Mouse (Mus musculus) gastrocnemius, postnatal 25 days (tissue): Measurements from ENCODE around the gene 0610009B22Rik. TPM values are rescaled to one million over a fixed set of nuclear protein-coding genes. Genes with fewer than 3 reads are reported as not detected.

Experiments used
- DNase-seq: peaks from one replicate; pipeline ENCODE4 v3.0.0; 2022
- total RNA-seq, 2 experiments: library from RNA; stranded (reverse); gene quantifications; 1 replicate in 1 of 2; 2 replicates in 1 of 2; pipeline ENCODE4 v1.2.3; 2021

0610009B22Rik gene
- total RNA-seq, 2 experiments from 2014 or later, result 30.6 to 31.5 TPM

- DNase-seq, result no peak
Observed at GRCm38 (mm10) chr11:51661867-51662365, 26.8 kb downstream of the 0610009B22Rik start.

DNA sequence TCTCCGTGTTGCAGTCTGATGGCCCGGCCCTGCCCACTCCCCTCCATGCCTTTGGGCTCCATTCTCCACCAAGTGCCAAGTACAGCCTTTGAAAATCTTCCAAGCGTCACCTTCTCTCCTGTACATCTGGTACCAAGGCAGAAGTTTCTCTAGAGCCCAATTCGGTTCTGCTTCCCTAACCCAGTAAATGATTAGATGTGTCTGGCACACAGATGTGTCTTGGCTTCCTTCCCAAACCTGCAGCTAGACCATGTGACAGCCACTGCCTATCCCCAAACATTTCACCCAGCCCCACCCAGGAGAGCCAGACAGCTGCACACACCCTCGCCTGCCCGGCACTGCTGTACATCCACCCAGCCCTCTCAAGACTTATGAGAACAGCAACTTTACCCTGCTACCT lies 30.0 kb downstream of the 0610009B22Rik start:
- DNase-seq, result no peak

DNA sequence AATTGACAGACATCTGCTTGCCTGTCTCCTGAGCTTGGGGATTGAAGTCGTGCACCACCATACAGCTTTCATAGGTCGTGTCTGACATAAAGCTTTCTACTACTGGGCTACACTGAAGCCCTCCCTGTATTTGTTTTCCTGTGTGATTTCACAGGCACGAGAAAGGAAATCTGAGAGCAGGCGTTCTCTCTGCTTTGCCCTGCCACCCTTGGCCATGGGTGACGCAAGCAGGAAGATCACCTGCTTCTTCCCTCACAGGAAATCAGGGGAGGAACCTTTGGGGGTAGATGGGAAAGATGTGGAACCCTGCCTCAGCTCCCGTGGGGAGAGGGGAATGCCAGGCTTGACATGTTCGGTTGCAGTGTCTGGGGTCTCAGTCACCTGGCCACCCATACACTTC lies 30.4 kb downstream of the 0610009B22Rik start:
- DNase-seq, result no peak

- no peak for DNase-seq
Observed at GRCm38 (mm10) chr11:51656798-51657521, 31.7 kb downstream of the 0610009B22Rik start.

DNA sequence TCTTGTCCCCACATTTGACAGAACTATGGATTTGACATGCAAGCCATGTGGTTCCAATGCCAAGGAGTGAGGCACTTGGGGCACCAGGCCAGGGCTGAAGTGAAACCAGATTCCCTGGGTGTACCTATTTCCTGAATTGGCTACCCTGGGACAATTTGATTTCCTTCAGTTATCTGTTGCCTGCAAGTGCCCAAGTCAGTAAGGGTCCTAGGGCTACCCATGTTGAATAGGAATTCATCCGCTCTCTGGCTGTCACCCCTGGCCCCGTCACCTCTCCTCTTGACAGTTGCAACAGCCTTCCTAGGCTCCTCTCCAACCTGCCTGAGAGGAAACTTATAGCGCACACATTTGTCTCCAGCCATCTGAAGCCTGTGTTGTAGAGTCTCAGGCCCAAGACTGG lies 33.8 kb downstream of the 0610009B22Rik start:
- DNase-seq, result no peak

GRCm38 (mm10) chr11:51653736-51654135 lies 34.9 kb downstream of the 0610009B22Rik start:
- DNase-seq, result no peak

DNA sequence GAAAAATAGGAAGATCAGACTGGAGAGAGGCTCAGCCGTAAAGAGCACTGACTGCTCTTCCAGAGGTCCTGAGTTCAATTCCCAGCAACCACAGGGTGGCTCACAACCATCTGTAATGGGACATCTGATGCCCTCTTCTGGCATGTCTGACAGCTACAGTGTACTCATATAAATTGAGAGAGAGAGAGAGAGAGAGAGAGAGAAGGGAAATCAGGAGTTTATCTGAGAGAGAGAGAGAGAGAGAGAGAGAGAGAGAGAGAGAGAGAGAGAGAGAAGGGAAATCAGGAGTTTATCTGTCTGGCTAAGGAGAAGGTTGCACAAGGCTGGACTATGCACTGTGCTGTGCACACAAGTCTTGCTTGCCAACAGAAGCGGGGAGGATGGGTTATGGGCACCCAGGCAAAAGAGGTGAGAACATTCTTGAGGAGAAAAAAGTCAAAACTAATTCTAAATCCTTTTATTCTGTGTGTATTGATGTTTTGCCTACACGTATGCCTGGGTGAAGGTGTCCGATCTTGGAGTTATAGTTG lies 35.7 kb downstream of the 0610009B22Rik start:
- DNase-seq, result no peak

DNA sequence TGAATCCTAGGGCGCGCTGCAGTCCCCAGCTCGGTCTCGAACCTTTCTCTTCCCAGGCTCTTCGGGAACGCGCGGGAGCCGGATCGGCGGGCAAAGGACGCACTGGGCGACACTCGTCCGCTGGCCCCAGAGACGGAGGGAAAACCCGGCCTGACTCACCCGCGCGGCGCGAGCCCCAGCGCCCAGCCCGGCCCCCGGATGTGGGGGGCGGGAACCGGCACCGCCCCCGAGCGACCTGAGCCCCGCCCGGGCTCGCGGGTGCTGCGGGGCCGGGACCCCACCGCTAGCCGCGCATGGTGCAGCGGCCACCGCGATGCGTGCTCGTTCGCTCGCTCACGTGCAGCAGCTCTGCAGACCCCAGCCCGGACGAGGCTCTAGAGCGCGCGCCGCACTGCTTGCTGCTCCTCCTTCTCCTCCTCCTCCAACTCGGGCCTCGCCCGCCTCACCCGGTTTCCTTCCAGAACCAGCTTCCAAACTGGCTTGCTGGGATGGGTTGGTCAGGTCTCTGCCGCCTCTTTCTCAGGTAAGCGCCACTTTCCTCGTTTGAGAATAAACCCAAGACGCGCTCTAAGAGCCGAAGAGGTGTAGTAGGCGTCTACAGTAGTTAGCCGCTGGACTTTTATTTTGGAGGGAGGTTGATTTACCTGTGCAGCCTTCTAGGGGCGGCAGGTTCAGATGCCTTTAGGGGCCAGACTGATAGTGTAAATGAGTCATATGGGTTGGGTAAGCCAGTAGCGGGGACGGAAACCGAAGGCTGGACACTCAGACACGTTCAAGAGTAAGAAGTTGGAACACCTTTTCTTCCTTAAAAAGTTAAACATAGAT lies 37.8 kb downstream of the 0610009B22Rik start, which contains the start of the genes N4bp3 and D930048N14Rik:
Gene N4bp3 (minus strand): TSS at position 152 of the 825 bp plus-strand sequence.
Gene D930048N14Rik (plus strand): TSS at position 264 of the 825 bp plus-strand sequence.
- DNase-seq, result peak; percentile 69

DNA sequence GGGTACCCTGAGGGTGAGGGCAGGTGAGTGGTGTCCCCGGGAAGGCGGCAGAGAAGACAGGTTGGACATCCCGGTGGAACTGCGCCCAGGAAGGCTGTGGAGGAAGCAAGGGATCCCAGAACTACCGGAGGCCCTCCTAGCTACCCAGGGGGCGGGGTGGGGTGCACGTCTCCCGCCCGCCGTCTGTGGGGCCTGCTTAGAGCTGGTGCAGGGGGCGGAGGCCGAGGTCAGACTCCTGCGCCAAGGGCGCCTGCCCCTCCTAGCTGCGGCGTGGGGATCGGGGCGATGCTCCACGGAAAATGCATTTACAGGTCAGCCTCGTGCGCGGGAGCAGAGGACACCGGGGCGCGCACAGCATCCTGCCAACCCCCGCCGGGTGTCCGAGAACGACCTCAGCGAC lies 38.4 kb downstream of the 0610009B22Rik start:
- no peak for DNase-seq

DNA sequence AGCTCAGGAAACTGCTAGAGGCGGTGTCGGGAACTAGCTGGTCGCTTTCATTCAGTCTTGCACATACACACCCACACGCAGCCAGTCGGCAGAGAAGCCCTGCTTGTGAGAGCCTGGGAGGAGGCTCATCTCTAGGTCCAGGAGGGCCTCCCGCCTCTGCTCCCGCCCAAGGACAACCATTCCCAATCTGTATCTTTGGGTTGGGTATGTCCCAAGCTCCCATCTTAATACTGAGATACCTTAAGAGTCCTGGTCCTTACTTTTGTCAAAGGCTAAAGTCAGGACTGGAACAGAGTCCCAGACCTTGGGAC lies 38.8 kb downstream of the 0610009B22Rik start:
- DNase-seq, result no peak

DNA sequence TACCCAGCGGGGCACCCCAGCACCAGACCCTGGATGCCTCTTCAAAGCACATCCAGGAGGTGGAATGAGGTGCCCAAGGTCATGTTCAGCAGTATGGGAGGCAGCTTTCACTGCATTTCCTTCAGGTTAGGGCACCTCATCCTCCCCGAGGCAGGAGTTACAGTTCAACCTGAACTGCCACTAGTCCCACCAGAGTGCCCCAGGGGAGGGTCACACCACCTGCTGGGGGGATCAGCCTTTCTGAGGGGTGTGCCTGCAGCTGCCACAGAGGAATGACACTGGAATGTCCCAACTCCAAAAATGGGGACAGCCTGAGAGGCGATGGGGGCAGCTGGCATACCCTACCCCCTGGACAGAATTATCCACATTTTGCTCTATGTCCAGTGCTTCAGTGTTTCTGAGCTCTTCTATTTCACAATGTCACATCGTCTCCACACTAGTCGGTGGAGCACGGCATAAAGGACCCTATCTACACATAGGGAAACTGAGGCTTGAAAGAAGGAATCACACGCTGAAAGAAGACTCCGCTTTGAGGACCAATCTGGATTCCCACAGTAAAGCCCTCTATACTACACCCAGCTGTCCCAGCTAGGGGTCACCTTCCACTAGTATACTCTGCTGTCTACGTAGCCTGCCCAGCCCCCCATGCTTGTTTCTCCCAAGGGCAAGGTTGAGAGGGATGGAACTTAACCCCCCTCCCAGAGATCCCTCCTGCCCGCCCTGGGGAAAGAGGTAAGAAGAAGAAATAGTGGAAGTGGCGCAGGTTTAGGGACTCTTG lies 39.4 kb downstream of the 0610009B22Rik start:
- no peak for DNase-seq

DNA sequence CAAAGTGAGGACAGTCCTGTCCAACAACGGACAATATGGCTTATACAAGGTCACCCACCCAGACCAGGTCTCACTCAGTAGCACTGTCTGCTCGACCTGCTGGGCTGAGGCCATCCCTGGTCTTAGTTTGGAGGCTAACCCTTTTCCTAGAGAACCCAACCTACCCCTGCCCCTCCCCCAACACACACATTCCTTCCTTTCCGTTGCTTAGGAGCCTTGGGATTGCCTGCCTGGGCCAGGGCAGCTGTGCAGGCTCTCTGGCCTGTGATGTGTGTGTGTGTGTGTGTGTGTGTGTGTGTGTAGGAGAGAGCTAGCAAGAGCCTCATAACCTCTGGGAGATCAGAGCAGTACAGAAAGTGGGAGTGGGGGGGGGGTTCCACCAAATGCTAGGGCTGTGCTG lies 40.1 kb downstream of the 0610009B22Rik start:
- DNase-seq, result no peak

DNA sequence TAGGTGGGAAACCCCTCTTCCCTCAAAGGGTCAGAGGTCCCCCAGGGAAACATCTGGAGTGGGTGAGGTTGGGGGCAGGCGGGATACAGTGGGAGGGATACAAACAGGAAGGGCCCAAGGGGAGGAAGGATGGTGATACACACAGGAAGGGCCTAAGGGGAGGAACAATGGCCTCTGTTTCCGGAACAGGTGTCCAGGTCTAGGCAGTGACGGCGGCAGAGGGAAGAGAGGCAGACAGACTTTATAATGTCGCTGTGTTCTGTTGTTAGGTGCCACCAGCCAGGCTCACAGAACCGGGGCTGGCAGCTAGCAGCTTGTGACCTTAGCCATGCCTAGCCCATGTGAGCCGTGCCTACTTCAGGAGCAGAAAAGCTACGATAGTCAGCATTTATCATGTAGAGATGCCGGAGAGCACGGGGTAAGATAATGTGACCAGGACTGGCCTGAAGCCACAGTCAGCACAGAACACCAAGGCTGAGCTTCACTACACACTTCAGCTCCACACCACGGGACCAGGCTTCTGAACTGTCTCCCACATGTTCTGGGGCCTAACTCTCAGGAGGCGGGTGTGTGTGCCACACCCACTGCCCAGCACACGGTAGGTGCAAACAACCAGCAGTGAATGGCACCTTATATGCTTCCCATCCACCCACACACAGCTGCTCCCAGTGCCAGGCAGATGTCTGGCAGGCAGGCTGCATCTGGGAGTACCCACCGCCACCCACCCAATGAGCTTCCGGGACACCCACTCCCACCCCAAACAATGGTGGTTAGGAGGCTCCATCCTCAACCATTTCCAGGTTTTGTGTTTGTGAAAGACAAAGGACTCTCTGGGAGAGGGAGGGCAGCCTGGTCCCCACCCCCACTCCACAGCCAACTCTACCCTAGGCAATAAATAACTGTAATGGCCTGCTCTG lies 41.7 kb downstream of the 0610009B22Rik start:
- DNase-seq, result peak; percentile 40

DNA sequence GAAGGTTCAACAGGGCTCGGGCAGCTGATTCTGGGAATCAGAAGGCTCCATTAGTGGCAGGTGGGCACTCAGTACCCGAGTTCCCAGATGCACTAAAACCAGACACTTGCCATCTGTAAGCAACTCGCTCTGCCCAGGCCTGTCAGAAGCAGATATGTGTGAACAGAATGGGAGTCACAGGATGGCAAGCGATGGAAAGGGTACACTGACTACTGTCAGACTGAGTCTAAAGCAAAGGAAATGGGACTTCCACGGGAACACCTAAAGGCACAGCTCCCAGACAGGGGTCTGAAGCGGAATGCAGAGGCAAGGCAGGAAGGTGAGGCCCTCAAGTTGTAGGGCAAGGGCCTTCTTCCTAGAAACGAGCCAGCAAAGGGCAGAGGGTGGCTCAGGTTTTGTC lies 42.4 kb downstream of the 0610009B22Rik start:
- no peak for DNase-seq

DNA sequence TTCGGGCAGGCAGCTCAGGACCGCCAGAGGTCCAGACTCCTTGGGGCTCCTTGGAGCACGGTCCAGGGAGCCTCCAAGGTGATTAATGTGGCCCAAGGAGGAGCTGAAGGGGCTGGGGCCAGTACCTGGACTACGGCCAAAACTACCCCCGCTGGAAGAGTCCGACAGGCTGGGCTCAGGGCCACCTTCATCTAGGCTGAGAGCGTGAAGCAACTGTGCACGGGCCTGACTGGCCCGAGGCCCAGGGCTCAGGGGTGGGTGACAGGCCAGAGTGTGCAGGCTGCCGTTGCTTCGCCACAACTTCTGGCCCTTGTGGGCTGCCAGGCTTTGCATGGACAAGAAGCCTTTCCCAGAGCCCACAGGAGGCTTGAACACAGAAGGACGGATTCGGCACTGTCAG lies 43.4 kb downstream of the 0610009B22Rik start:
- no peak for DNase-seq

GRCm38 (mm10) chr11:51644217-51644616 lies 44.5 kb downstream of the 0610009B22Rik start:
- no peak for DNase-seq

DNA sequence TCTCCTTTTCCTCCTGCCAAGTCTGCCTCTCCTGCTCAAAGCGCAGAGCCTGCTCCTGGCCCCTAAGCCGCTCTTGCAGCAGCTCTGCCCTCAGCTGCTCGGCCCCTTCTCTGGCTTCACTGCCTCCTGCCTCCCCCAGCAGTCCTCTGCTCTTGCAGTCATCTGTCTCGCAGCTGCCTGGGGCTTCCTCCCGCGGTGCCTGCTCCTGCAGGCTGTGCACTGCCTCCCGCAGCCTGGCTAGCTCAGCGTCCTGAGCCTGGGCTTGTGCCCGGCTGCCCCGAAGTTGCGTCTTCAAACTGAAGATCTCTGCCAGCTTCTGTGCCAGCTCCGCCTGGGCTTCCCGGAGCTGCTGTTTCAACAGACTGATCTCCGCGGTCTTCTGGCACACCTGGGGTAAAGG lies 44.9 kb downstream of the 0610009B22Rik start:
- peak; percentile 48 for DNase-seq

GRCm38 (mm10) chr11:51643202-51643601 lies 45.5 kb downstream of the 0610009B22Rik start:
- no peak for DNase-seq

- DNase-seq, result no peak
Observed at GRCm38 (mm10) chr11:51640748-51641147, 47.9 kb downstream of the 0610009B22Rik start.

DNA sequence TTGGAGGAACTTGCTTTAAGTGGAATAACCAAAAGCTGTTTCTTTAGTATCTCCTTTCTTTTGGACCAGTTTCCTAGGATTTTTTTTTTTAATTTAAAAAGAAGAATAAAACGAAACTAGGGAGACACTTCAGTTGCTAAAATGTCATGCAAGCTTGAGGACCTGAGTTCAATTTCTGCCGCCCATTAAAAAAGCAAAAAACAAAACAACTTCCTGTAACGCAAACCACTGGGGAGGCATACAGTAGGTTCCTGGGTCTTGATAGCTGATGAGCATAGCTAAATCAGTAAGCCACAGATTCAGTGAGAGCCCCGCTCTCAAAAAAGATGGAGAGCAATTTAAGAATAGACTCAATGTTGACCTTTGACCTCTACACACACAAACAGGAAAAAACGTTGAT lies 50.2 kb downstream of the 0610009B22Rik start:
- DNase-seq, result no peak

GRCm38 (mm10) chr11:51637971-51638414 lies 50.7 kb downstream of the 0610009B22Rik start:
- no peak for DNase-seq
